Mouse (Mus musculus) bone marrow macrophage, adult 2 months (primary cell): ENCODE results near the gene Ccdc88a.

ENCODE experiments used
- CTCF ChIP-seq: IDR thresholded peaks from 2 replicates; pipeline ENCODE4 v1.5.1; 2012; ENCODE audit warnings: low read depth, mild to moderate bottlenecking, low read length, moderate library complexity
- POLR2A ChIP-seq: IDR thresholded peaks from 2 replicates; pipeline ENCODE4 v1.6.1; 2012; ENCODE audit warnings: mild to moderate bottlenecking, low read depth, low read length, borderline replicate concordance

DNA sequence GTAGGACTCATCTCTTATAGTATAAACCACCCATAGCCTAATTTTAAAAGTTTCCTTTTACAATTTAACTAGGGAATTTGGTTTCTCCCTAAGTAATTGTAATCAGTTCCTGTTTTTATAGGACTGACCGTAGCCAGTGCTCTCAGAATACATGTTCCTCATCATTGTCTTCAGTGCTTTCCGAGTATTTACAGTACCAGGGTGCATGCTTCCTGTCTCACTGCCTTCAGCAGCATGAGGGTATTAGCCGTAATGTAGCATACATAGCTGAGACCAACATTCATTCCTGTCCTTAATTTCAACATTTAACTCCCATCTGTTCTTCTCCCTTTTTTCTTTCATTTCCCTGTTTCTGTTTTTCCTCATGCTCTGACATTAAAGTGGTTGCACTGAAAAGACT, 123.5 kb downstream of the Ccdc88a start:
- TF ChIP-seq POLR2A (no peak), CTCF (no peak)
